Mouse (Mus musculus) frontal cortex, adult 2 months (tissue): Measurements from ENCODE around the gene Traf3ip1. TPM values are rescaled to one million over a fixed set of nuclear protein-coding genes. Genes with fewer than 3 reads are reported as not detected.

ENCODE experiments used
- DNase-seq, 2 experiments: peaks; one replicate each; pipeline ENCODE4 v3.0.0; 2022; ENCODE audit warnings: low spot score in 1 of 2; ENCODE audit errors: extremely low spot score in 1 of 2
- polyA plus RNA-seq: library from polyadenylated mRNA; depleted of rRNA; stranded (reverse); fragments of >200 nt; gene quantifications from 2 replicates; pipeline ENCODE4 v1.2.3, GENCODE M21; 2012; rRNA removed

Traf3ip1 gene
- polyA plus RNA-seq = 19.5 and 20.6 TPM in 2 replicates

- peak; percentile 81 to 93 for DNase-seq
Measured at GRCm38 (mm10) chr1:91494457-91495140, at the start of gene Traf3ip1. Traf3ip1 (plus strand) TSS chr1:91494647.

GRCm38 (mm10) chr1:91444841-91445830, 49.3 kb upstream of the Traf3ip1 start:
- peak in 1 of 2 experiments; percentile 67 for DNase-seq

GRCm38 (mm10) chr1:91446060-91446459, 48.4 kb upstream of the Traf3ip1 start:
- DNase-seq = peak in 1 of 2 experiments; percentile 41

GRCm38 (mm10) chr1:91446511-91446910, 47.9 kb upstream of the Traf3ip1 start:
- DNase-seq = no peak

GRCm38 (mm10) chr1:91448688-91449087, 45.8 kb upstream of the Traf3ip1 start:
- DNase-seq = no peak

- DNase-seq = no peak
Measured at GRCm38 (mm10) chr1:91450851-91451250, 43.6 kb upstream of the Traf3ip1 start.

GRCm38 (mm10) chr1:91451547-91452084, 42.8 kb upstream of the Traf3ip1 start:
- DNase-seq = no peak

- DNase-seq = no peak
Measured at GRCm38 (mm10) chr1:91453932-91454331, 40.5 kb upstream of the Traf3ip1 start.

- DNase-seq = no peak
Measured at GRCm38 (mm10) chr1:91454366-91454765, 40.1 kb upstream of the Traf3ip1 start.

GRCm38 (mm10) chr1:91454927-91455326, 39.5 kb upstream of the Traf3ip1 start:
- no peak for DNase-seq

- DNase-seq = no peak
Measured at GRCm38 (mm10) chr1:91455661-91456161, 38.7 kb upstream of the Traf3ip1 start.

GRCm38 (mm10) chr1:91456301-91456801, 38.1 kb upstream of the Traf3ip1 start:
- DNase-seq = peak in 1 of 2 experiments; percentile 34

- no peak for DNase-seq
Measured at GRCm38 (mm10) chr1:91457116-91457515, 37.3 kb upstream of the Traf3ip1 start.

- peak; percentile 70 to 82 for DNase-seq
Measured at GRCm38 (mm10) chr1:91457698-91458097, 36.7 kb upstream of the Traf3ip1 start.

- peak; percentile 57 to 84 for DNase-seq
Measured at GRCm38 (mm10) chr1:91458223-91458861, 36.1 kb upstream of the Traf3ip1 start.

GRCm38 (mm10) chr1:91459059-91459809, 35.2 kb upstream of the Traf3ip1 start, which contains the start of gene Per2:
Per2 (minus strand) TSS chr1:91459324.
- peak; percentile 98 to 100 for DNase-seq

GRCm38 (mm10) chr1:91460069-91460468, 34.4 kb upstream of the Traf3ip1 start:
- DNase-seq = no peak

GRCm38 (mm10) chr1:91460564-91460963, 33.9 kb upstream of the Traf3ip1 start:
- DNase-seq = no peak

GRCm38 (mm10) chr1:91463336-91463995, 31.0 kb upstream of the Traf3ip1 start:
- DNase-seq = no peak
